Mouse (Mus musculus): ENCODE results near the gene S100a3.

DNA sequence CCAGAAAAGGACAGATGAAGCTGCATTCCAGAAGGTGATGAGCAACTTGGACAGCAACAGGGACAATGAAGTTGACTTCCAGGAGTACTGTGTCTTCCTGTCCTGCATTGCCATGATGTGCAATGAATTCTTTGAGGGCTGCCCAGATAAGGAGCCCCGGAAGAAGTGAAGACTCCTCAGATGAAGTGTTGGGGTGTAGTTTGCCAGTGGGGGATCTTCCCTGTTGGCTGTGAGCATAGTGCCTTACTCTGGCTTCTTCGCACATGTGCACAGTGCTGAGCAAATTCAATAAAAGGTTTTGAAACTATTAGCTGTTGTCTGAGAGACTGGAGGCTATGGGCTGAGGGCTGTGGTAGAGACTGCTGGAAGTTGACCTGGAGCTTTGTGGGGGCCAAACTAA lies 45.4 kb downstream of the S100a3 start:
- TF ChIP-seq CTCF (IDR thresholded peaks at IDR 0.05; ENCODE audit: control insufficient read depth, insufficient read depth, insufficient replicate concordance, low read depth, low read length) = no peak
- TF ChIP-seq POLR2A (IDR thresholded peaks at IDR 0.05; ENCODE audit: control insufficient read depth, low read depth, low read length) = no peak
